Mouse (Mus musculus): ENCODE data around the gene Olfr1282. TPM values are rescaled to one million over a fixed set of nuclear protein-coding genes. Genes with fewer than 3 reads are reported as not detected.

Gene Olfr1282
- polyA plus RNA-seq (2017; shearing (Covaris generic)) = not detected

GRCm38 (mm10) chr2:111335976-111336375 lies at the start of gene Olfr1282:
Gene Olfr1282 (minus strand): TSS chr2:111336076.

GRCm38 (mm10) chr2:111375222-111375621 lies 39.3 kb upstream of the Olfr1282 start, which contains the start of gene Olfr1284:
Gene Olfr1284 (plus strand): TSS chr2:111375522.

GRCm38 (mm10) chr2:111366490-111366889 lies 30.6 kb upstream of the Olfr1282 start, which contains the start of gene Olfr1283:
Gene Olfr1283 (plus strand): TSS chr2:111366790.

GRCm38 (mm10) chr2:111326220-111326619 lies 9.7 kb downstream of the Olfr1282 start, which contains the start of gene Olfr1281:
Gene Olfr1281 (plus strand): TSS chr2:111326520.

GRCm38 (mm10) chr2:111313717-111314116 lies 22.2 kb downstream of the Olfr1282 start, which contains the start of gene Olfr1280:
Gene Olfr1280 (plus strand): TSS chr2:111314017.

GRCm38 (mm10) chr2:111300374-111300773 lies 35.5 kb downstream of the Olfr1282 start, which contains the start of gene Olfr1279:
Gene Olfr1279 (plus strand): TSS chr2:111300635.

GRCm38 (mm10) chr2:111289836-111290235 lies 46.0 kb downstream of the Olfr1282 start, which contains the start of gene Olfr1278:
Gene Olfr1278 (plus strand): TSS chr2:111290136.

Other genes with a start within 250 kb of the Olfr1282 start
- gene Gm13941, start 230.1 kb downstream of the Olfr1282 start, polyA plus RNA-seq (2017; shearing (Covaris generic)) = not detected
- not detected for gene Gm15130, start 183.1 kb downstream of the Olfr1282 start, polyA plus RNA-seq (2017; shearing (Covaris generic))
- gene 4930430A15Rik, start 106.5 kb downstream of the Olfr1282 start, polyA plus RNA-seq (2017; shearing (Covaris generic)) = not detected
- not detected for gene Olfr1275, start 100.8 kb downstream of the Olfr1282 start, polyA plus RNA-seq (2017; shearing (Covaris generic))
- gene Olfr1276, start 81.6 kb downstream of the Olfr1282 start, polyA plus RNA-seq (2017; shearing (Covaris generic)) = not detected
- not detected for gene Olfr1277, start 62.0 kb downstream of the Olfr1282 start, polyA plus RNA-seq (2017; shearing (Covaris generic))
- not detected for gene Olfr1278, start 45.9 kb downstream of the Olfr1282 start, polyA plus RNA-seq (2017; shearing (Covaris generic))
- not detected for gene Olfr1279, start 35.4 kb downstream of the Olfr1282 start, polyA plus RNA-seq (2017; shearing (Covaris generic))
- not detected for gene Olfr1280, start 22.1 kb downstream of the Olfr1282 start, polyA plus RNA-seq (2017; shearing (Covaris generic))
- gene Olfr1281, start 9.6 kb downstream of the Olfr1282 start, polyA plus RNA-seq (2017; shearing (Covaris generic)) = not detected
- gene Olfr1283, start 30.7 kb upstream of the Olfr1282 start, polyA plus RNA-seq (2017; shearing (Covaris generic)) = not detected
- not detected for gene Olfr1284, start 39.4 kb upstream of the Olfr1282 start, polyA plus RNA-seq (2017; shearing (Covaris generic))
- not detected for gene Olfr1286, start 87.0 kb upstream of the Olfr1282 start, polyA plus RNA-seq (2017; shearing (Covaris generic))
- gene Olfr1287, start 113.1 kb upstream of the Olfr1282 start, polyA plus RNA-seq (2017; shearing (Covaris generic)) = not detected
- not detected for gene Olfr1288, start 138.0 kb upstream of the Olfr1282 start, polyA plus RNA-seq (2017; shearing (Covaris generic))
- gene Olfr1289, start 144.7 kb upstream of the Olfr1282 start, polyA plus RNA-seq (2017; shearing (Covaris generic)) = not detected
- gene Olfr1290, start 157.8 kb upstream of the Olfr1282 start, polyA plus RNA-seq (2017; shearing (Covaris generic)) = not detected
- gene Olfr1291-ps1, start 161.1 kb upstream of the Olfr1282 start, polyA plus RNA-seq (2017; shearing (Covaris generic)) = 0.11 TPM
- gene Olfr1293-ps, start 189.1 kb upstream of the Olfr1282 start, polyA plus RNA-seq (2017; shearing (Covaris generic)) = 0.11 TPM
- gene Olfr1294, start 204.2 kb upstream of the Olfr1282 start, polyA plus RNA-seq (2017; shearing (Covaris generic)) = not detected
- gene Olfr1295, start 233.6 kb upstream of the Olfr1282 start, polyA plus RNA-seq (2017; shearing (Covaris generic)) = not detected